Mouse (Mus musculus) cerebellum, adult 2 months (tissue): Measurements from ENCODE around the gene Nr2c1. TPM values are rescaled to one million over a fixed set of nuclear protein-coding genes. Genes with fewer than 3 reads are reported as not detected.

Source experiments
- DNase-seq, 2 experiments: peaks; one replicate each; pipeline ENCODE4 v3.0.0; 2021
- H3K27ac ChIP-seq: fragments of 200-500 bp; 2 replicates; pipeline ENCODE4 v1.5.1; 2012; ENCODE audit warnings: low read length, control low read depth, inconsistent platforms; ENCODE audit not compliant: insufficient read depth
- H3K27me3 ChIP-seq: fragments of 200-500 bp; 2 replicates; pipeline ENCODE4 v1.6.1; 2012; ENCODE audit warnings: inconsistent platforms, mild to moderate bottlenecking, low read length, moderate library complexity; ENCODE audit not compliant: control insufficient read depth, insufficient read depth
- H3K4me1 ChIP-seq: fragments of 200-500 bp; 2 replicates; pipeline ENCODE4 v1.6.1; 2011; ENCODE audit warnings: low read length; ENCODE audit not compliant: control insufficient read depth, insufficient read depth
- H3K4me3 ChIP-seq: fragments of 200-500 bp; replicated peaks from 2 replicates; pipeline ENCODE3; 2011; ENCODE audit warnings: mild to moderate bottlenecking, low read depth, low read length, control low read depth; ENCODE audit not compliant: insufficient read depth
- CTCF ChIP-seq: fragments of 200-500 bp; IDR thresholded peaks from 2 replicates; pipeline ENCODE4 v1.5.1; 2011; ENCODE audit warnings: low read depth, mild to moderate bottlenecking, control low read depth, low read length, moderate library complexity, borderline replicate concordance; ENCODE audit not compliant: insufficient read depth
- POLR2A ChIP-seq: fragments of 200-500 bp; IDR thresholded peaks from 2 replicates; pipeline ENCODE4 v1.6.1; 2011; ENCODE audit warnings: low read length, control low read depth, borderline replicate concordance; ENCODE audit not compliant: insufficient read depth
- WGBS: fragments of 180-500 bp; shearing (Covaris S2); methylation state at CpG from one replicate; pipeline ENCODE4 v1.1.7; 2018; 5-methylcytosine and 5-hydroxymethylcytosine counted together
- polyA plus RNA-seq: library from polyadenylated mRNA; depleted of rRNA; stranded (reverse); fragments of >200 nt; gene quantifications from 2 replicates; pipeline ENCODE4 v1.2.3, GENCODE M21; 2012

Nr2c1 gene
- polyA plus RNA-seq, 1 experiment = 10.4 TPM

- no peaks in the 10 kb centered on the region for H3K27me3 ChIP-seq
- H3K27ac ChIP-seq = no peak overlapping the region; the same call in 1 of the 2 replicates
- DNase-seq = no peak
- H3K4me1 ChIP-seq = no peaks in the 10 kb centered on the region
- no peak for TF ChIP-seq POLR2A
- no peak for TF ChIP-seq CTCF
- no peak overlapping the region for H3K4me3 ChIP-seq
- 81% methylated on average over 3 of the region's 3 CpGs for WGBS
These were observed 35.6 kb upstream of the Nr2c1 start for GRCm38 (mm10) chr10:94112207-94112606.

- WGBS = 25% methylated on average over 6 of the region's 6 CpGs
- TF ChIP-seq POLR2A = no peak
- TF ChIP-seq CTCF = peak; percentile 66
- H3K27ac ChIP-seq = no peak overlapping the region
These were observed 31.8 kb upstream of the Nr2c1 start for GRCm38 (mm10) chr10:94115893-94116599.

GRCm38 (mm10) chr10:94116781-94117340 lies 31.0 kb upstream of the Nr2c1 start:
- DNase-seq = peak in 1 of 2 experiments; percentile 17
- H3K4me3 ChIP-seq = no peak overlapping the region
- no peaks in the 10 kb centered on the region for H3K4me1 ChIP-seq
- WGBS = 67% methylated on average over 12 of the region's 12 CpGs
- no peak for TF ChIP-seq POLR2A
- no peak for TF ChIP-seq CTCF
- no peak overlapping the region for H3K27ac ChIP-seq
- H3K27me3 ChIP-seq = no peaks in the 10 kb centered on the region

More at GRCm38 (mm10) chr10:94115893-94116599, 31.8 kb upstream of the Nr2c1 start:
- Histone ChIP-seq H3K4me3 (no peak overlapping the region), H3K4me1 (no peaks in the 10 kb centered on the region), H3K27me3 (no peaks in the 10 kb centered on the region)
- peak; percentile 78 to 80 for DNase-seq

GRCm38 (mm10) chr10:94117916-94118315 lies 29.9 kb upstream of the Nr2c1 start:
- H3K4me3 ChIP-seq = no peak overlapping the region
- no peak for TF ChIP-seq CTCF
- TF ChIP-seq POLR2A = no peak
- no peak overlapping the region for H3K27ac ChIP-seq
- 93% methylated on average over 3 of the region's 3 CpGs for WGBS
- H3K4me1 ChIP-seq = no peaks in the 10 kb centered on the region
- no peak for DNase-seq
- H3K27me3 ChIP-seq = no peaks in the 10 kb centered on the region

GRCm38 (mm10) chr10:94118993-94119392 lies 28.8 kb upstream of the Nr2c1 start:
- WGBS = 97% methylated on average over 7 of the region's 7 CpGs
- no peaks in the 10 kb centered on the region for H3K4me1 ChIP-seq
- DNase-seq = no peak
- no peak for TF ChIP-seq POLR2A
- TF ChIP-seq CTCF = no peak
- no peak overlapping the region for H3K4me3 ChIP-seq
- no peak overlapping the region for H3K27ac ChIP-seq
- H3K27me3 ChIP-seq = no peaks in the 10 kb centered on the region

GRCm38 (mm10) chr10:94120676-94121075 lies 27.1 kb upstream of the Nr2c1 start:
- H3K4me1 ChIP-seq = no peaks in the 10 kb centered on the region
- no peak overlapping the region for H3K27ac ChIP-seq
- TF ChIP-seq CTCF (no peak), POLR2A (no peak)
- H3K27me3 ChIP-seq = no peaks in the 10 kb centered on the region
- H3K4me3 ChIP-seq = no peak overlapping the region
- 90% methylated on average over 9 of the region's 9 CpGs for WGBS
- no peak for DNase-seq

GRCm38 (mm10) chr10:94122595-94122994 lies 25.2 kb upstream of the Nr2c1 start:
- Histone ChIP-seq H3K4me3 (no peak overlapping the region), H3K27me3 (no peaks in the 10 kb centered on the region), H3K27ac (no peak overlapping the region), H3K4me1 (no peaks in the 10 kb centered on the region)
- TF ChIP-seq CTCF (no peak), POLR2A (no peak)
- WGBS = 90% methylated on average over 7 of the region's 7 CpGs
- no peak for DNase-seq

GRCm38 (mm10) chr10:94123581-94123980 lies 24.2 kb upstream of the Nr2c1 start:
- TF ChIP-seq POLR2A = no peak
- TF ChIP-seq CTCF = no peak
- 58% methylated on average over 5 of the region's 5 CpGs for WGBS
- DNase-seq = no peak
- H3K27ac ChIP-seq = no peak overlapping the region
- H3K4me3 ChIP-seq = no peak overlapping the region
- peaks cover under 1% of the 10 kb centered on the region; the same call in 1 of the 2 replicates for H3K4me1 ChIP-seq
- H3K27me3 ChIP-seq = no peaks in the 10 kb centered on the region
